Mouse (Mus musculus): ENCODE measurements around the gene Atxn7l1.

Atxn7l1 gene

DNA sequence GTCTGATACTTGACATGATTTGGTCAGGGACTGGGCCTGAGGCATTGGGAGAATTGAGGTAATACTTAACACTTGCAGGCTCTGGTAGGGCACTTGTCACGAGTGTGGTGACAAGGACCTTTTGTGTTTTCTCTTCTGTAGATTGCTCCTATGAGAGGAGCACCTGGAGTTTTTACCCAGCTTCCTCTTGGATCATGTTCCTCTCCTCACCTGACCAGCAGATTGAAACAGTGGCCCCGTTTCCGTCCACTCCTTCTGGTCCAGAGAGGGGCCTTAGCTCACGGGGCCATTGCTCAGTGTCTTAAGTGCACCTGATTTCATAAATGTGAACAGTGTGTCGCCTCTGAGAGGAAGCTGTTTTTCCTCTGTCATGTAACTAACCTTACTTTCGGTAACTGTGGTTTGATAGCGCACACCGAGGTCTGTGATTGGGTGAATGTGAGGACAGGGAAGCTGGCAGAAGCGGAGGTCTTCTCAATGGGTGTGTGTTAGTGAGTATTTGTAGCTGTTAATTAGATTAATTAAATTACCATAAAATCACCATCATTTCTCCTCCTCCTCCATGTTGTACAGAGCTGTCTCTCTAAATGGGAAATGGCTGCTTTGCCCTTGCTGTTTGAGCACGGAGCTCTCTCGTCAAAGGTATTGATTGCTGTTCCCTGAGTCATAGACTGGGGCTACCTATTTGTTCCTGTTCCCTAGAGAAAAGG, 35.1 kb downstream of the Atxn7l1 start:
- DNase-seq (ENCODE audit: low spot score), result no peak

DNA sequence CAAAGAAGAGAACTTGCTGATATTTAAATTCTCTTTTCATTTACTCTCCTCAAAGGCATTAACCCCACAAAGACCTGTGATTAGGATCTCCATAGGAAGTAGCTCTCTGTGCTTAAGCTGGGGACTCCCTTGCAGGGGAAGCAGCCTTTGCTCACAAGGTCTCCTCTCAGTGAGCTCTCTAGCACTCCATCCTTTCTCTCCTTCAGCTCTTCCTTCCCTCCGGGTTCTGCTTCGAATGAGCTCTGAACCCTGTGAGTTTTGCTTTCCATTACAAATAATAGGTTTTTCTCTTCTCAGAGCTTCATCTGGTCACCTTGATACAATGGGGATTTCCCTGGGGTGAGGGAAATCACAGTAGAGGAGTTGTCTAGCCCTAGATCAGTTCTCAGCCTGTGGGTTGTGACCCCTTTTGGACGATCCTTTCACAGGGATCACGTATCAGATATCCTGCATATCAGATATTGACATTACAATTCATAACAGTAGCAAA, 35.7 kb downstream of the Atxn7l1 start:
- no peak for DNase-seq (ENCODE audit: low spot score)

DNA sequence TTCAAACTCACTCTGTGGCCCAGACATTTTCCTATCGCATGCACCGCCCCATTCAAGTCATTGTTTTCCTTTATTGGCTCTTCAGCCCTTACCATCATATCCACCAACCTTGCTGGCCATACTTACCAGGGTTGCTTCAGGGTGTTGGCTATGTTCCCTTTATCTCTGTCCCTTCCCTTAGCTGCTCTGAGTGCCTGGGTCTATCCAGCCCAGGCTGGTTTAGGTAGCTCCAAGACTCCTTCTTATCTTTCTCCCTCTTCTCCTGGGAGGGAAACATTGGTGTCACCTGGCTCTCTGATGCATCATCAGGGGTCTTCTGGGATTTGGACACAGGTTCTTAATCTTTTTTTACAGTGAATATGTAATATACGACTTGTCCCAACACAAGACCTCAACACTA, 36.6 kb downstream of the Atxn7l1 start:
- DNase-seq (ENCODE audit: low spot score), result no peak

DNA sequence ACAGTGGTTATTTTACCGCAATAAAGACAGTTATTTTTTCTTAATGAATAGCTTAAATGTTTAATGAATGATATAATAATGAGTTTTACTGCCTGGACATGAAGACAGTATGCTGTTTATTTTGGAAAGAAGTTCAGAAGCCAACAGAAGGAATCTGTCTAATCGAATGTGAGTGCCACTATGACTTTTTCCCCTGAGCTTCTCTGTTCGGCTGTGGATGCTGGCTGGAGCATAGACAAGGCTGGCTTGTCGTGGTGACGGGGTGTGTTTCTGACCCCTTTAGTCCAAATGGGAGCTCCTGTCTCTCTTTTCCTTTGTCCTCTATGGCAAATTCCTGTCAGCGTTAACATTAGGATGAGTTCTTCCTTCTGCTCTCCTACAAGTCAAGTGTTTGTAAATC, 37.6 kb downstream of the Atxn7l1 start:
- DNase-seq (ENCODE audit: low spot score), result no peak

DNA sequence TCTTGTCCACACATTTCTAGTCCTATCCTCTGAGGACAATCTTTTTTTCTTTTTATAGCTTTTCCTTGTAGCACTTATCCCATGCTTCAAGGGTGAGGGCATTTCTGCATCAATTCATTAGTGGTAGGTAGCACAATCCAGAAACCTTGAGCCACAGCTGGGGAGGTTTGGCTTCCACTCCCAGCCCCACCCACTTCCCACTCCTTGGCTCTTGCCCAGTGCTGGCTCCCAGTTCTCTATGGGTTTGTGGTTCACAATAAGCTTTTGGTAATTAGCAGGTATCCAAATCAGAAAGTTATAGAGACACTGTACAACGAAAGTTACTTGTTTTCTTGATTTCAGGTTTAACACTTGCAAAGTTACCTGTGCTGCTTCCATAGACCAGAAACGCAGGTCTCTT, 38.8 kb downstream of the Atxn7l1 start:
- no peak for DNase-seq (ENCODE audit: low spot score)

DNA sequence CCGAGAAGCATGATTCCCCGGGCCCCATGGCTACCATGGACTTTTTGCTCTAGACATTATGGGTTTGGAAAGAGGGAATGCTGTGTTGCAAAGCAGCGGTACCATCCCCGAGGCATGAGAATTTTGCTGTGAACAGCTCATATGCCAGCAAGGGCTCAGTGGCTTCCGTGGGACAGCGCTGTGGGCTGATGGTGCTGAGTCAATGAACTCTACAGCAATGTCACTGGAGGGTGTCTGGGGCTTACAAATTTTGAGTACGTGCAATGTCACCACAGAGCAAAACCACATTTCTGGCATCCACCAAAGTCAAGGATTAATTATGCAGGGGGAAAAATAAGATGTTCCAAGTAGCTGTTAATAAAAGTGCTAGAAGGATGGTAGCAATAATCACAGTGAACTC, 42.6 kb downstream of the Atxn7l1 start:
- DNase-seq (ENCODE audit: low spot score), result no peak

DNA sequence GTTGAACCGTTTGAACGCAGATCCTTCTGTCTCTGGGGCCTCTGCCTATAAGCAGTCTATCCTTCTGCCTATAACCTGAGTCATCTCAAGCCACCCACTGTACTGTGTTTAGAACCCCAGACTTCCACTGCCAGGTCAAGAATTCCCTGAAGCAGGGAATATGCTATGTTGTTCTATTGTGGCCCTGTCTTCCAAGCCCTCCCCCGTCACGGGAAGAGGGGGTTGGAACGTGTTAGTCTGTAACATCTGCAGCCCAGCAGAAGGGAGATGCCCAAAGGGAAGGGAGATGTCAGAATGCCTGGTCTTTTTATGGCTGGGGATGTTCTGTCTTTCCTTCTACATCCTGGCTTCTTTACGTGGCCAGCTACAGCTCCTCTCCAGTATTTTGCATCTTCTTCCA, 43.1 kb downstream of the Atxn7l1 start:
- no peak for DNase-seq (ENCODE audit: low spot score)

DNA sequence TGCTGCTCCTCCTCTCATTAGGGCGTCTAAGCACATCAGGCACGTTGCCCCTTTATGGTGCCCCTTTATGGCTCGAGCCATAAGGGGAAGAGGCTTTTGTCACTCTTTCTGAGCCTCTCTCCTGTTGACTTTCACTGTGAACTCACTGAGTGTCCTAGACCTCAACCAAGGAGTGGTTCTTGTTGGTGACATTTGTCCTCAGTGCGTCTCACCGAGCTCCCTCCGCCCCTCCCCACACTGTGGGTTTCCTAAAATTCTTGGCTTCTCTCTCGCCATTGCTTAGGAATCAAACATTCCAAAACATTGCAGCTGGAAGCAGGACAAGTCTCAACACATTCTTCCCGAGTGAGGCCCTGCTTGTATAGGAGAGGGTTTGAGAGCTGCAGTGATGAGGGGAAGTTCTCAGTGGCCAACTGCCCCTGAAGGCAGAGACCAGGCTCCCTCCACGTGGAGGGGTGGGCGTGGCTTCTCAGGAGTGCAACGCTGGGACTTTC, 46.0 kb downstream of the Atxn7l1 start:
- DNase-seq (ENCODE audit: low spot score), result no peak

DNA sequence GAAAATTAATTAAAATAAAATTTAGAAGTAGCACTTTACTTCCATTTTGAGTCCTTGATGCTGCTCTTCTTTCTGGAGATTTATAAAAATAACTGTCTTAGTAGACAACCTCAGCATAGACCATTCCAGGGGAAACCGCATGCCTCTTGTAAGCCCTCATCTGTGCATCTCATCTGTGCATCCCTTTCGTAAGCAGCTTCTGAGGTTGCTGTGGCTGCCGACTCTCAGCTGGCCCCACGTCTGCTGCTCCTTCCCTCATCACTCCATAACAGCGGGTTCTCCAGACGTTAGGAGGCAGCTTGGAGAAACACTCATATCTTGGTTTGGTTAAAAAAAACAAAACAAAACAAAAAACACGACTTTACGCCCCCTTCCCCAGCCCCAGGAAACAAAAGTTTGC, 47.7 kb downstream of the Atxn7l1 start:
- DNase-seq (ENCODE audit: low spot score), result no peak

DNA sequence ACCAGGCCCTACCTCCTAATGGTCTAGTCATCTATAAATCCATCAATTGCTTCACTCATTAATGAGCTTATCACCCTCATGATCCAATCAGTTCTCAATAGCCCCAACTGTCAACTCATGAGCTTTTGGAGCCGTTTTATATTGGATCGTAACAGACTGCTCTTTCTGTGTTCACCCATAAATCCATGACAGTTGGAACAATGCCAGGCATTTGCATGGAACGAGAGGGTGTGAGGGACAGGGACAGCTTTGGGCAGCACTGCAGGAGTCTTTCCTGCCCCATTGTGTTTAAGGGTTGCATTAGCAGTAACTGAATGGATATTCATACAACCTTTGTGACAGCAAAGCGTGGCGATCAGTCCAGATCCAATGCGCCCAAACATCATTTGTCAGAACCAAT, 49.8 kb downstream of the Atxn7l1 start:
- DNase-seq (ENCODE audit: low spot score), result no peak

DNA sequence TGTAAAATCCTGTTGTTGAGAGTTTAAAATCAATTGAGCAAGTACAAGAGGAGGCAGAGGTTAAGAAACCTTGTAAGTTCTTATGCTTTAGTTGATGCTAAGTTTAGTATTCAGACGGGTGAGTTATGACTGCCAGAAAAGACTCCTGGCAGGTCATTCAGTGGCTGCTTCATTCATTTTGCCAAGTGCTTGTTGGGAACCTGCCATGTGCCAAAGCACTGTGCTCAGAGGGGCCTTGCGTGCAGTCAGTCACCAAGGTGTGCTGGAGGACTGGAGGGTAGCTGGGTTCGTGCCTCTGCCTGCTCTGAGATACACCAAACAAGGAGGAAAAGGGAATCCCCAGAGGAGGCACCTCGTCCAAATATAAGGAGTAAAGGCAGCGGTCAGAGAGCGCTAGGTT, 50.3 kb downstream of the Atxn7l1 start:
- no peak for DNase-seq (ENCODE audit: low spot score)

DNA sequence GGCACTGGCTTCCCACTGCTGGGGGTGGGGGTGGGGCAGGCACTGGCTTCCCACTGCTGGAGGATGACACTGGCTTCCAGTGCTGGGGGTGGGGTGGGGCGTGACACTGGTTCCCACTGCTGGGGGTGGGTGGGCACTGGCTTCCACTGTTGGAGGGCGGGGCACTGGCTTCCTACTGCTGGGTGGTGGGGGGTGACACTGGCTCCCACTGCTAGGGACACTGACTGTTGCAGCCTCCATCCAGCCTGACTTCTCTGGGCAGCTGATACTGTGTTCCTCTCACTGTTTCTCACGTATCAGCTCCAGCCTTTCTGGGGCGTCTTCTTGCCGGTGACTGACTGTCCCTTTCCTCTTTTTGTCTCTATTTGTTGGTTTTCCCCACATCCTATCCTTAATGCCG, 53.6 kb downstream of the Atxn7l1 start:
- no peak for DNase-seq (ENCODE audit: low spot score)

DNA sequence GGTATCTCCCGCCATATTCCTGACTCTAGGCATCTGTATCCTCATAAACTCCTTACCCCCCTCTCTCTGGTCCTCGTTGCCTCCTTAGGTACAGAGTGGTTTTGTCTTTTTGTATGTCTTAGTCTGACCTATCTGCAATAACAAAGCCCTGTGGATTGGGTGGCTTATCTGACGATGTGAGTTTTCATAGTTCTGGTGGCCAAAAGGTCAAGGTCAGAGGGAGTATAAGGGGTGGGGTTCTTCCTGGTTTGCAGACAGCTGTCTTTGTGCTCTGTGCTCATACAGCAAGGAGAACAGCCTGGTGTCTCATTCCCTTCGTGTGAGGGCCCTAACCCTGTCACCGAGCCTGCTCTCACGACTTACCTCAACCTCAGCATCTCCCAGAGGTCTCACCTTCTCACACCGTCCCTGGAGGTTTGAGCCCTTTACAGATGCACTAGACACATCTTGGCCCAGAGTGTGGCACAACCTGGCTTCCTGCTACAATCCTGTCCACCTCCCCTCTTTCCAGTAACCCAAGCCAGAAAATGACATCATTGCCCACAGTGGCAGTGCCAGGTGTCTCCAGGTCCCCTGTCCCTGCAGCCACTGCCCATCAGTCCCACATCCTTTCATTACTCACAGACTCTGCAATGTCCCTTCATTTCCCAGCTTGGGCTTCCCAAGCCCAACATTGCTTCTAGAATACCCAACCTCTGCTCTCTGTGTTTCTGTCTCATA, 54.2 kb downstream of the Atxn7l1 start:
- no peak for DNase-seq (ENCODE audit: low spot score)

DNA sequence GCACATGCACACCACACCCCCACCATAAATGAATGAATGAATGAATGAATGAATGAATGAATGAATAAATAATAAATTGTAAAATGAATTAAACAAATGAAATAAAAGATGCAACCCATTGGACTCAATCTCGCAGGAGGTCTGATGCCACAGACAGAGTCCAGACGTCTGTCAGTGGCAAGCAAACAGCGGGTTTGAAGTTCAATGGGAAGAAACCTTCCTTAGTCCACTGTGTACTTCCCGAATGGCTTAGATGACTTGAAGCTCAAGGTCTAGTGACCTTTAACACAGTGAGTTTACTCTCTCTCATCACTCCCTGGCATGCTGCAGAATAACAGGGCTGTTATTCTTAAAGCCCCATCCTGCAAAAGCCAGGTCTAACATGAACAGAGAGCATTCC, 57.8 kb downstream of the Atxn7l1 start:
- no peak for DNase-seq (ENCODE audit: low spot score)

DNA sequence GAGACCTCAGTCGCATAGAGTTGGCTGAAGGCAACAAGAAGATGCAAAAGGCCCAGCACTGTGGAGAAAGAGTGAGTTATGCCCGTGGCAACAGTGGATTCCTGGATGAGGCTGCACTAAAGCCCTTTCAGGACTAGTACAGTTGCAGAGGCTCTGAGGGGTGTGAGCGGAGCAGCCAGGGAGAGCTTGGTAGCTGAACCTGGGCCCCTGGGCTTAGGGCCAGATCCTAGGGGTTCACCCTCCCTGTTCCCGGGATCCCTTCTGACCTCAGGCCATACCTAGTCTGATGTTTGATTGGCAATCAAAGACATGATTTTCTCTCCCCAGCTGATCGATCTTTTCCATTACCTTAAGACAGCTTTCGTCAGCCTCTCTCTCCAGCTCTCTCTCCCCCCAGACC, 58.8 kb downstream of the Atxn7l1 start:
- no peak for DNase-seq (ENCODE audit: low spot score)

DNA sequence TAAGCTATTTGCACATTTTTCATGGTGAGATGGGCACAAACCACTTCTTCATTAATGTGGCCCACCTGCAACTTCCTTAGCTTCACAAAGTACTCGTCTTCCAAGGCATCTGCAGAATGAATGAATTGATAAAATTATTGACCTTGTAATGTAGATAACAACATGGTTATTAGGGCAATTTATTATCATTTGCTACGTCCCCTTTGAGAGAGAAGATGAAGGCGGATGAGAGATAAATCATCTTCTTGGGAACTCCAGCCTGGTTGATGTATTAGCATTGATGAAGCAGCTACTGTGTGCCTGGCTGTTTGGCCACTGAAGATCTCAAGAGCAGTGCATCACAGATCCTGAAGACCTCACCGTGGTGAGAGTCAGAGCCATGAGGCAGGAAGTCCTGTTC, 63.4 kb downstream of the Atxn7l1 start:
- no peak for DNase-seq (ENCODE audit: low spot score)

DNA sequence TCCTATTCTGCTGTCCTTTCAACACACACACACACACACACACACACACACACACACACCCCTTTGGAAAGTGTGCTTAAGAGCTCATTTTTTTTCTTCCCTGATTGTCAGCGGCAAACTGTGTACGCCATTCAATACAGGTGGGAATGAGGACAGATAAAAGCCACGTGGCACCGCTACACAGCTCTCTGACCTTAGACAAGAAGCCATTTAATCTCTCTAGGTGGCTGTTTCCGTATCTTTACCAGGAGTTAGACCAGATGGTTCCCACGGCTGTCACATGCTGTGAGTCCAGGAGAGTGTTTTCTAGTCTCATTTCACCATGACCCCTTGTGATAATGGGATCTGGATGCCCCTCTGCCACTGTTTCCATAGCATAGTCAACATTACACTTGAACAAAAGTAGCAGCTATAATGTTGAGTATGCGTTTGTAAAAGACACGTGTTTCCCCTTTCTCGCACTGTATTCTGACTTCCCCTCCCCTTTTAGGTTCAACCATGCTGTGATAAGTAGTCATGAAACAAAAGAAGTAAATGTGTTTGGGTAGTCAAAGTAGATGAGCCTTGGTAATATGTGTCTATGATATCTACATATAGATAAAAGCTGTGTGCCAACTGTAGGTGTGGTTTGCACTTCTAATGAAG, 70.8 kb downstream of the Atxn7l1 start:
- DNase-seq (ENCODE audit: low spot score), result no peak

DNA sequence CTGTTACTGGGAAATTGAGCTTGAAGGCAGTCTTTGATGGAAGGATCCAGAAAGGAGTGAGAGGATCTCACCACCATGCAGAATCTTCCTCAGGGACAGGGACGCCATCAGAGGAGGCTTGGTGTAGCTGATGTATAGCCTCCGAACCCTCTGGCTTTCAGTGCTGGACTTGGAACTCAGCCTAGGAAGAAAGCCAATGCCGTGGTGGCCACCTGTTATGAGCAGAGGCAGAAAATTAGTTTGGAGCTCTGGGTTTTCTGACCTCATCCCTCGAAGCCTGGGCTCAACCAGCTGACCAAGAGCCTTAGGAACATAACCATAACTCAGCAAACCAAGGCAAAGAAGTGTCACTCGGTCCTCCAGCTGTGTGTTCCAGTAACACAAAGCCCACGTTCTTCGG, 71.9 kb downstream of the Atxn7l1 start:
- no peak for DNase-seq (ENCODE audit: low spot score)

DNA sequence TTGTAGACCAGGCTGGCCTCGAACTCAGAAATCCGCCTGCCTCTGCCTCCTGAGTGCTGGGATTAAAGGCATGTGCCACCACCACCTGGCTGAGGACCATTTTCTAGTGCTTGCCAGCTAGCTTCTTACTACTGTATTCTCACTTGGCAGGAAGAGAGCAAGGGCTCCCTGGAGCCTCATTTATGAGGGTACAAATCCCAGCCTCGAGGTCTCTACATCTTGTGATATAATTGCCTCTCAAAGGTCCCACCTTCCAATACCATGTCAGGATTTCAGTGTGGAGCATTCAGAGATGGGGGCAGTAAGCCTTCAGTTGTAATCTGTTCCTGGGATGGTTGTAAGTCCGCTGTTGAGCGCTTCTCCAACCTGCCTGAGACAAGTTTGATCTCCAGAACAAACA, 72.6 kb downstream of the Atxn7l1 start:
- no peak for DNase-seq (ENCODE audit: low spot score)

DNA sequence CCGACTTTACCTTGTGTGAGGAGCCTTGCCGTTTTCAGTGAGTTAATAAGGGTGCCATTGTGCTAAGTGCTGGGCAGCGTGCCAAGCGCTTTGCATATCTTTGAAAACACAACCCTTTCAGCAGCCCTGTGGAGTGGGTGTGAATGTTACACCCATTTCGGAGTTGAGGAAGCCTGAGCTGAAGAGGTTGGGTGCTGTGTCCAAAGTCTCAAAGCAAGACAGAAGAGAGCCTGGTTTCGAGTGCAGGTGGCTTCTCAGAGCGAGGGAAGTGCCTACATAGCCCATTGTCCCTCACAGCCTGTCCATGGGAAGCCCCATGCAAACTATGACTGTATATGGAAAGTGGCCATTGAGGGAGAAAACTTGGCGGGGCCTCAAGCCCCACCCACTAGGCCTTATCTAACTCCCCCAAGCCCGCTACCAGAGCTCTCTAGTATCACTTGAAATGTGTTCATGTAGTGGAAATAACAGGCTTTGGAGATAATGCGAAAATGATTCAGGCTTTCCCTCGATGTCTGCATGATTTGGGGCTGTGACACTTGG, 73.1 kb downstream of the Atxn7l1 start:
- no peak for DNase-seq (ENCODE audit: low spot score)

DNA sequence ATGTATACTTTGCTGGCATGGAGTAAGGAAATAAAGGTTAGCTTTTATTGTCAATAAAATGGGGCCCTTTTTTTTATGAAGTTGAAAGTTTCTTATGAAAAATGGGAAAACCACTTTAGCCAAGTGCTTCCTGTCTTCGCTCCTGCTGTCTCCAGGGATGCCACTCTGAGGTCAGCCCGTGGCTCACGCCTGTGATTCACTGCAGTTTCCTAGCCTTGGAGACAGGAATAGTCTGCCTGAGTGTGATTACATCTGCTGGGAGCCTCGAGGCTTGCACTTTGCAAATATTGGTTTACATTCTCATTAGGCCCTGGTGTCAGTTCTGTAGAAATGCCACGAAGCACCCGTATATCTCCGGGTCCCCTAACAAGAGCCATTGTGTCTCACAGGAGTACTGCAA, 74.7 kb downstream of the Atxn7l1 start:
- DNase-seq (ENCODE audit: low spot score), result no peak

DNA sequence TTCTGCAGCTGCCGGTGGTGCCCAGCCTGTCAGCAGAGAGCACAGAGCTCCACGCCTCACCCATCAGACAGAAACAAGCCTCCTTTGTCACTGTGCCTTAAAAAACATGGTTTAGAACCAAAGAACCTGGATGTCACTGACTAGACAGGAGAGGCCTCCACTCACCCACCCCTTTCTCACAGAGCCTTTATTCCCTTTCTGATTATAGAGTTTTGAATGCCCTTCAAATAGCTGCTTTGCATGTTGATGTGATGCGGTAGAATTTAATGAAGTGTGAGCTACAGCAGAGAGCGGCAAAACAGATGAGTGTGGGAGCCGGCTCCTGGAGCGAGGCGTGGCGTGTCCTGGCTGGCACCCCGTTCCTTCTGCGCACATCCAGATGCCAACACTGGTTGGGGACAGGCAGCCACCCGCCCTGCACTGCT, 77.6 kb downstream of the Atxn7l1 start:
- DNase-seq (ENCODE audit: low spot score), result no peak

DNA sequence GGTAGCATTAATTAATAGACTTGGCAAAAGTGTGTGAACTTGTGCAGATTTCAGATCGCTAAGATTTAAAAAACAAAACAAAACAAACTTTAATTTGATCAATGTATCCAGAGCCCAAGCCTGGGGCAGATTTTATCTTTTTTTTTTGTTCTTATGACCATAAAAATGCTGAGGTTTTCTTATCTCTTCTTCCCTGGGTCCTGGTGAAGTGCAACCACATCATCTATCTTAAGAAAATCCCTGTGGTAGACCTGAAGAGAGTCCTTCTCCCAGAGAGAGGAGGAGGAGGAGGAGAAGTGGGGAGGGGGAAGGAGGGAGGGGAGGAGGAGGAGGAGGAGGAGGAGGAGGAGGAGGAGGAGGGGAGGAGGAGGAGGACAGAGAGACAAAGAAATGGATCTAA, 78.5 kb downstream of the Atxn7l1 start:
- no peak for DNase-seq (ENCODE audit: low spot score)

All from ovary, postnatal 10 days (tissue).